Mouse (Mus musculus) liver, embryonic 14.5 days (tissue): Measurements from ENCODE around the gene Stx8. TPM values are rescaled to one million over a fixed set of nuclear protein-coding genes. Genes with fewer than 3 reads are reported as not detected.

Experiments
- ATAC-seq: fragments of 200-750 bp; cut with Nextera tagmentation; 2 replicates; pipeline ENCODE4 v1.8.0; 2017; ENCODE audit warnings: moderate number of reproducible peaks, mild to moderate bottlenecking, moderate library complexity; ENCODE audit not compliant: insufficient read depth
- DNase-seq, 3 experiments: peaks; one replicate each; pipeline ENCODE4 v3.0.0-alpha.2; 2012 to 2013; ENCODE audit warnings: low read depth in 3 of 3, low spot score in 3 of 3
- H3K27ac ChIP-seq: fragments of 300-500 bp; sonication (generic); 2 replicates; pipeline ENCODE4 v1.5.1; 2014; ENCODE audit warnings: moderate library complexity, mild to moderate bottlenecking, control low read depth, inconsistent platforms
- H3K27me3 ChIP-seq: fragments of 300-500 bp; sonication (generic); 2 replicates; pipeline ENCODE4 v1.6.1; 2014; ENCODE audit warnings: mild to moderate bottlenecking, low read length, moderate library complexity; ENCODE audit not compliant: control insufficient read depth, insufficient read depth
- H3K36me3 ChIP-seq: fragments of 300-500 bp; sonication (generic); replicated peaks from 2 replicates; pipeline ENCODE4 v1.6.1; 2014; ENCODE audit warnings: low read depth; ENCODE audit not compliant: control insufficient read depth, insufficient read depth
- H3K4me1 ChIP-seq, 2 experiments: fragments of 200-500 bp in 1 of 2; fragments of 300-500 bp in 1 of 2; sonication (generic) in 1 of 2; replicated peaks; 2 replicates each; pipeline ENCODE4 v1.6.1; 2012 to 2014; ENCODE audit warnings: antibody characterized with exemption in 1 of 2, inconsistent platforms in 1 of 2, low read length in 1 of 2; ENCODE audit not compliant: control insufficient read depth in 2 of 2, insufficient read depth in 2 of 2
- H3K4me2 ChIP-seq: fragments of 300-500 bp; sonication (generic); 2 replicates; pipeline ENCODE4 v1.6.1; 2014; ENCODE audit warnings: low read depth, mild to moderate bottlenecking, control low read depth, moderate library complexity
- H3K4me3 ChIP-seq, 2 experiments: fragments of 200-500 bp in 1 of 2; fragments of 300-500 bp in 1 of 2; sonication (generic) in 1 of 2; 2 replicates each; pipeline ENCODE4 v1.5.1; 2012 to 2014; ENCODE audit warnings: low read depth in 2 of 2, low read length in 2 of 2, mild to moderate bottlenecking in 2 of 2, control low read depth in 1 of 2, inconsistent platforms in 1 of 2, moderate library complexity in 1 of 2; ENCODE audit not compliant: insufficient read depth in 1 of 2
- H3K9ac ChIP-seq: fragments of 300-500 bp; sonication (generic); replicated peaks from 2 replicates; pipeline ENCODE4 v1.6.1; 2014; ENCODE audit warnings: mild to moderate bottlenecking, control low read depth, moderate library complexity
- H3K9me3 ChIP-seq: fragments of 300-500 bp; sonication (generic); 2 replicates; pipeline ENCODE4 v1.6.1; 2016; ENCODE audit warnings: low read length, mixed read lengths; ENCODE audit not compliant: control insufficient read depth
- CTCF ChIP-seq: IDR thresholded peaks from 2 replicates; pipeline ENCODE4 v1.5.1; 2016; ENCODE audit warnings: antibody characterized with exemption, low read depth, control low read depth
- EP300 ChIP-seq: IDR thresholded peaks from 2 replicates; pipeline ENCODE4 v1.6.1; 2016; ENCODE audit warnings: antibody characterized with exemption, low read depth
- WGBS: fragments of 180-500 bp; shearing (Covaris S2); extraction: QIAGEN DNeasy Blood & Tissue Kit; methylation state at CpG from one replicate; pipeline ENCODE4 v1.1.7; 2014; ENCODE audit not compliant: insufficient replicate concordance; 5-methylcytosine and 5-hydroxymethylcytosine counted together
- polyA plus RNA-seq, 2 experiments: library from polyadenylated mRNA; depleted of rRNA in 1 of 2; stranded (reverse) in 1 of 2; unstranded in 1 of 2; fragments of >200 nt; fragmentation: Nextera tagmentation in 1 of 2; extraction: Ambion mirVana in 1 of 2; gene quantifications; 2 replicates each; pipeline versions ENCODE4 v1.2.1 to v1.2.3; 2012 to 2014

Gene Stx8
- polyA plus RNA-seq, 2 experiments: 8.1 to 24.5 TPM

- Histone ChIP-seq H3K36me3 (no peaks in the 10 kb centered on the region), H3K4me3 (no peak overlapping the region), H3K27ac (no peak overlapping the region), H3K9ac (no peak overlapping the region), H3K27me3 (no peaks in the 10 kb centered on the region), H3K9me3 (no peaks in the 10 kb centered on the region), H3K4me2 (no peak overlapping the region), H3K4me1 (no peaks in the 10 kb centered on the region)
- TF ChIP-seq EP300: no peak
- no peak for TF ChIP-seq CTCF
- ATAC-seq (no peak), DNase-seq (no peak)
- WGBS: 55% methylated on average over 9 of the region's 9 CpGs
These were observed 267.5 kb downstream of the Stx8 start for GRCm38 (mm10) chr11:68233469-68233965.

- H3K4me1 ChIP-seq: no peaks in the 10 kb centered on the region
- H3K4me2 ChIP-seq: no peak overlapping the region
- H3K9ac ChIP-seq: no peak overlapping the region
- DNase-seq (no peak), ATAC-seq (no peak)
- no peaks in the 10 kb centered on the region for H3K27me3 ChIP-seq
- 39% methylated on average over 5 of the region's 5 CpGs for WGBS
- no peak overlapping the region for H3K4me3 ChIP-seq
- no peak overlapping the region for H3K27ac ChIP-seq
- H3K36me3 ChIP-seq: no peaks in the 10 kb centered on the region
- TF ChIP-seq CTCF: no peak
- TF ChIP-seq EP300: no peak
- H3K9me3 ChIP-seq: no peaks in the 10 kb centered on the region
These were observed 273.8 kb downstream of the Stx8 start for GRCm38 (mm10) chr11:68239756-68240155.

- Histone ChIP-seq H3K4me3 (no peak overlapping the region), H3K4me1 (no peaks in the 10 kb centered on the region), H3K9ac (no peak overlapping the region), H3K4me2 (no peak overlapping the region), H3K9me3 (no peaks in the 10 kb centered on the region), H3K27ac (no peak overlapping the region), H3K27me3 (no peaks in the 10 kb centered on the region), H3K36me3 (no peaks in the 10 kb centered on the region)
- TF ChIP-seq EP300 (no peak), CTCF (no peak)
- no peak for DNase-seq
- 70% methylated on average over 16 of the region's 16 CpGs for WGBS
- ATAC-seq: no peak
These were observed 278.4 kb downstream of the Stx8 start for GRCm38 (mm10) chr11:68244254-68244991.

- 63% methylated on average over 5 of the region's 5 CpGs for WGBS
- H3K36me3 ChIP-seq: no peaks in the 10 kb centered on the region
- ATAC-seq (no peak), DNase-seq (no peak)
- H3K27me3 ChIP-seq: no peaks in the 10 kb centered on the region
- no peaks in the 10 kb centered on the region for H3K9me3 ChIP-seq
- H3K4me3 ChIP-seq: no peak overlapping the region
- H3K4me2 ChIP-seq: no peak overlapping the region
- TF ChIP-seq CTCF: no peak
- TF ChIP-seq EP300: no peak
- H3K27ac ChIP-seq: no peak overlapping the region
- H3K9ac ChIP-seq: no peak overlapping the region
- no peaks in the 10 kb centered on the region for H3K4me1 ChIP-seq
These were observed 278.9 kb downstream of the Stx8 start for GRCm38 (mm10) chr11:68244992-68245261.

- Histone ChIP-seq H3K27me3 (no peaks in the 10 kb centered on the region), H3K4me2 (no peak overlapping the region), H3K4me3 (no peak overlapping the region), H3K36me3 (no peaks in the 10 kb centered on the region), H3K9ac (no peak overlapping the region), H3K4me1 (no peaks in the 10 kb centered on the region), H3K27ac (no peak overlapping the region), H3K9me3 (no peaks in the 10 kb centered on the region)
- no peak for DNase-seq
- 42% methylated on average over 6 of the region's 6 CpGs for WGBS
- ATAC-seq: no peak
- TF ChIP-seq CTCF: no peak
These were observed 281.9 kb downstream of the Stx8 start for GRCm38 (mm10) chr11:68247897-68248296.
